In the genomic region with DNA sequence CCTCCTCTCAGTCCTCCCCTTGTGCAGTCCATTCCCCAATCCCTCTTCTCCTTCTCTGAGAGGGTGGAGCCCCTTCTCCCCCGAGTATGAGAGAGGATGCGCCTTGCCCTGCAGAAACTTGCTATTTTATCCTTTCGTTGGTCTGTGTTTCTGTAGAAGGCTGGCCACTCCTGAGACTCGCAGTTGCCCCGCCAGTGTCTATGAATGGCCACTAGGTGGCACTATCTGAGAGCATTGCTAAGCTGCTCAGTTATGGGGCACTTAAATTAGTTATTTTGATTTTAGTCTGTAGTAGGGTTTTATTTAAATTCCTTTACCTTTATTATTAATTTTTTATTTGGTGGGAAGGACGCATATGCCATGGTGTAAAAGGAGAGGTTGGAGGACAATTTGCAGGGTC, we compare ENCODE assay signal across 8 mouse cellular contexts. TPM values are rescaled to one million over a fixed set of nuclear protein-coding genes. Genes with fewer than 3 reads are reported as not detected.
A peak's percentile ranks its signal among the peaks of the same experiment; 100 is the strongest.
DNase-seq lines count a peak whose midpoint lies in the region; ATAC-seq and TF ChIP-seq lines count a peak whose summit lies in the region.

No protein-coding gene starts in this region.

- H3K36me3 ChIP-seq in kidney, embryonic 14.5 days (ENCODE audit: control insufficient read depth, insufficient read depth, low read length), result no peaks in the 10 kb centered on the region
- no peaks in the 10 kb centered on the region for H3K36me3 ChIP-seq in forebrain, embryonic 14.5 days (ENCODE audit: control insufficient read depth, insufficient read depth, low read length)
- H3K36me3 ChIP-seq in hindbrain, embryonic 13.5 days, result no peaks in the 10 kb centered on the region

- peak; percentile 70; the same call in 1 of the 2 replicates for TF ChIP-seq CTCF in brain, embryonic 14.5 days (IDR thresholded peaks at IDR 0.05; ENCODE audit: borderline replicate concordance, extremely low read depth, insufficient read depth, insufficient read length)
- peak; percentile 84 for TF ChIP-seq CTCF in left cerebral cortex, adult 2 months (IDR thresholded peaks at IDR 0.05)

- H3K27me3 ChIP-seq in kidney, embryonic 14.5 days (ENCODE audit: control insufficient read depth, insufficient read depth, low read length), result no peaks in the 10 kb centered on the region
- no peaks in the 10 kb centered on the region for H3K27me3 ChIP-seq in forebrain, embryonic 14.5 days (replicated peaks; ENCODE audit: control insufficient read depth, insufficient read depth, low read length)
- H3K27me3 ChIP-seq in hindbrain, embryonic 13.5 days, result no peaks in the 10 kb centered on the region

- no peak overlapping the region for H3K4me2 ChIP-seq in kidney, embryonic 14.5 days (replicated peaks; ENCODE audit: low read depth, low read length)
- H3K4me2 ChIP-seq in forebrain, embryonic 14.5 days (ENCODE audit: low read length), result no peak overlapping the region
- H3K4me2 ChIP-seq in hindbrain, embryonic 13.5 days, result no peak overlapping the region

- no peak overlapping the region for H3K4me3 ChIP-seq in kidney, embryonic 14.5 days (ENCODE audit: low read length)
- no peak overlapping the region for H3K4me3 ChIP-seq in forebrain, embryonic 14.5 days (ENCODE audit: low read depth, low read length)
- H3K4me3 ChIP-seq in hindbrain, embryonic 13.5 days, result no peak overlapping the region
- H3K4me3 ChIP-seq in left cerebral cortex, adult 2 months, result no peak overlapping the region

- intact Hi-C loops in left cerebral cortex, adult 2 months (cut with DNase I), result loop anchor here (1.0 to 10.0 kb wide), 2 partner anchors 309 to 391 kb away; no protein-coding TSS in a partner anchor

- DNase-seq in kidney, adult 11 months, result peak; percentile 14
- DNase-seq in brain, embryonic 14.5 days (ENCODE audit: low read depth), result peak; percentile 62
- DNase-seq in forebrain, embryonic 14.5 days (ENCODE audit: low spot score), result peak; percentile 68
- peak; percentile 32 to 38 for DNase-seq in left cerebral cortex, adult 2 months (ENCODE audit: extremely low spot score in 1 of 2, low spot score in 2 of 2)
- DNase-seq in spleen, adult 12 weeks (ENCODE audit: low spot score), result peak; percentile 21

- H3K9ac ChIP-seq in kidney, embryonic 14.5 days (ENCODE audit: low read depth, low read length), result no peak overlapping the region
- H3K9ac ChIP-seq in forebrain, embryonic 14.5 days (ENCODE audit: low read length), result no peak overlapping the region
- H3K9ac ChIP-seq in hindbrain, embryonic 13.5 days, result no peak overlapping the region

- no peak overlapping the region for H3K27ac ChIP-seq in kidney, embryonic 14.5 days (ENCODE audit: low read depth, low read length)
- no peak overlapping the region for H3K27ac ChIP-seq in forebrain, embryonic 14.5 days (ENCODE audit: low read depth, low read length)
- H3K27ac ChIP-seq in hindbrain, embryonic 13.5 days, result no peak overlapping the region
- no peak overlapping the region for H3K27ac ChIP-seq in left cerebral cortex, adult 2 months

- no peak for TF ChIP-seq POLR2A in brain, embryonic 14.5 days (IDR thresholded peaks at IDR 0.05; ENCODE audit: borderline replicate concordance, extremely low read depth, insufficient read depth, insufficient read length, poor library complexity, severe bottlenecking)

- no peaks in the 10 kb centered on the region for H3K9me3 ChIP-seq in kidney, embryonic 14.5 days (ENCODE audit: control insufficient read depth, low read length)
- H3K9me3 ChIP-seq in forebrain, embryonic 14.5 days (replicated peaks; ENCODE audit: control insufficient read depth, low read length), result no peaks in the 10 kb centered on the region
- no peaks in the 10 kb centered on the region for H3K9me3 ChIP-seq in hindbrain, embryonic 13.5 days

- 30% methylated on average over 6 of the region's 6 CpGs for WGBS in kidney, embryonic 14.5 days
- 28% methylated on average over 6 of the region's 6 CpGs for WGBS in forebrain, embryonic 14.5 days
- WGBS in hindbrain, embryonic 13.5 days, result 18% methylated on average over 6 of the region's 6 CpGs

- no peak for ATAC-seq in kidney, embryonic 14.5 days (ENCODE audit: low FRiP score, low TSS enrichment)
- peak; percentile 63 for ATAC-seq in forebrain, embryonic 14.5 days
- ATAC-seq in hindbrain, embryonic 13.5 days (ENCODE audit: low FRiP score), result peak; percentile 54; the same call in 1 of the 2 replicates
- 0 out of 2 replicates have a peak, but pooled peaks have one; percentile 71 for ATAC-seq in megakaryocyte-erythroid progenitor cell, adult 5-6 weeks (replicated peaks; ENCODE audit: low FRiP score, low TSS enrichment, poor library complexity, severe bottlenecking)

- no peaks in the 10 kb centered on the region for H3K4me1 ChIP-seq in kidney, embryonic 14.5 days (ENCODE audit: control insufficient read depth, insufficient read depth, low read length)
- H3K4me1 ChIP-seq in forebrain, embryonic 14.5 days (ENCODE audit: control insufficient read depth, insufficient read depth, low read length), result no peaks in the 10 kb centered on the region
- no peaks in the 10 kb centered on the region for H3K4me1 ChIP-seq in hindbrain, embryonic 13.5 days (replicated peaks)

RNA-seq across cellular contexts. Expression of a gene that starts 48.0 kb away (rescaled TPM):
- polyA plus RNA-seq in kidney, embryonic 14.5 days (2014; fragmentation: Nextera tagmentation; extraction: Ambion mirVana), result 19.5 and 21.6 TPM in 2 replicates
- polyA plus RNA-seq in brain, embryonic 14.5 days (2012; rRNA removed), result 25.6 and 30.2 TPM in 2 replicates
- 17.5 and 19.4 TPM in 2 replicates for polyA plus RNA-seq in forebrain, embryonic 14.5 days (2014; fragmentation: Nextera tagmentation; extraction: Ambion mirVana)
- polyA plus RNA-seq in hindbrain, embryonic 13.5 days (2015; fragmentation: Nextera tagmentation; extraction: Ambion mirVana), result 16.7 and 17.9 TPM in 2 replicates
- total RNA-seq in left cerebral cortex, adult 2 months (2021), result 10 to 100 TPM; 27.0 to 28.7 TPM
- total RNA-seq in megakaryocyte-erythroid progenitor cell, adult 5-6 weeks (2014; fragmentation: Nextera tagmentation), result 16.3 and 23.6 TPM in 2 replicates
- 17.2 and 21.6 TPM in 2 replicates for total RNA-seq in megakaryocyte-erythroid progenitor cell, adult 5-6 weeks (2017)

Comparison
In these comparisons a context has a peak if more than half of its experiments do, and no peak if none do; other contexts are left out.
1. DNase-seq: peak in every context shown above with its lines; median percentile 68 in forebrain, embryonic 14.5 days; 62 in brain, embryonic 14.5 days; 35 in left cerebral cortex, adult 2 months; 21 in spleen, adult 12 weeks; 14 in kidney, adult 11 months.